1 mouse cellular context compared by ENCODE assay signal in the genomic region with DNA sequence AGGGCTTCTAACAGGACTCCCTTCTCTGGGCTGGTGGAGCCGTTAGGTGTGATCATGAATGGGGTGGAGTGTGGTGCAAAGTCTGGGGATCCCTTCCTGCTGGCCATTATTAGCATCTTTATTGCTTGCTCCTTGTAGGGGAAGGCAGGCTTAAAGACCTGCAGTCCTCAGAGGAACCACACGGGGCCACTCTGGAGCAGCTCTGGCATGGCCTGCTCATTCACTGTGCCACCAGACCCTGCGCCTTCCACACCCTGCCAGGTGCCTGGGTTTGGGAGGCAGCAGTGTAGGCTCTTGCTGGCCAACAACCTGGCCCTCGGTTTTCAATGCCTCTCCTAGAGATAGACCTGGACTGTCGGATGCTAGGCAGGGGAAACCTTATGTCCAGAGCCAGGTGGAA.
TF ChIP-seq lines count a peak whose summit lies in the region.

No protein-coding gene starts in this region.

TF ChIP-seq in CH12.LX, 34 proteins besides CTCF, POLR2A, EP300 and RAD21:
- TF ChIP-seq SMC3 (IDR thresholded peaks at IDR 0.05; ENCODE audit: low read depth, low read length) = peak; percentile 50
- TF ChIP-seq ELF1 (IDR thresholded peaks at IDR 0.05; ENCODE audit: low read depth, low read length) = no peak
TF ChIP-seq in CH12.LX: peak in this region for 1.
